In the genomic region with DNA sequence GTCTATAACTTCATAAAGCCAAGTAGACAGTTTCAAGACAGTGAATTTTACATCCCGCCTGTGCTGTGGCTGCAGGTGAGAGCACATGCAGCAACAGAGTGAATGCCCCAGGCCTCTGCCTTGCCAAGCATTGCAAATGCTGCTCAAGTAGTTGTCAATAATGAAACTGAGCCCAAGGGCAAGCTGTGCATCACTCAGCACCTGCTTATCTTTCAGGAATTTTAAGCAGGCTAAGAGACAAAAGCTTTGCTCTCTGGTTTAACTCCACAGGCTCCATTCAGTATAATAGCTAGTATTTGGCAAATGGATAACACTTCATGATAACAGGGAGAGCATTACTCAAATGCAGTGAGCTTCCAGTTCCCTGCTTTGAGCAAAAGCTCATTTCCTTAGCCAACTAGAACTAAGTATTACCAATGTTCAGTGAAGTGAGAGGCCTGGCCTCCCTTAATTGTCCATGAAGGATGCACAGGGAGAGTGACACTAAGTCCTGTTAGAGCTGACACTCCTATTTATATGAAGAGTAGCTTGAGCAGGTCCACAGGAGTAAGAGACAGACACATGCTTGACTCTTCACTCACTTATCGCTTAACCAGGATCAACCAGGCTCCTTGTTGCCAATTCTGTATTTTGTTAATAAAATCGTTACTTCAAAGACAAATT, we compare ENCODE assay signal across 16 mouse cellular contexts.
DNase-seq lines count a peak whose midpoint lies in the region; ATAC-seq and TF ChIP-seq lines count a peak whose summit lies in the region.
"Had no signal": no experiment of that assay in that cellular context is flagged by ENCODE, and none has a peak within 500 bp of the region (broad histone marks: within the 10 kb centered on the region; RNA-seq: fewer than 3 reads in every experiment).

No protein-coding gene starts in this region.

- 0 out of 2 replicates have a peak overlapping the region, but pooled peaks have one; percentile 2 for H3K27ac ChIP-seq in layer of hippocampus, adult 2 months
- H3K27ac ChIP-seq in hindbrain, embryonic 13.5 days, result peak overlapping the region; percentile 19
- no peak overlapping the region for H3K27ac ChIP-seq in neural tube, embryonic 14.5 days (ENCODE audit: low read depth, low read length)
- no peak overlapping the region for H3K27ac ChIP-seq in kidney, embryonic 15.5 days
- H3K27ac ChIP-seq: stomach, postnatal 0 days had no signal

- no peak overlapping the region for H3K4me2 ChIP-seq in hindbrain, embryonic 13.5 days
- H3K4me2 ChIP-seq in neural tube, embryonic 14.5 days (ENCODE audit: low read depth, low read length), result no peak overlapping the region
- H3K4me2 ChIP-seq in kidney, embryonic 15.5 days, result no peak overlapping the region

- no peak for TF ChIP-seq CTCF in layer of hippocampus, adult 2 months (conservative IDR thresholded peaks at IDR 0.05)

- H3K4me3 ChIP-seq in layer of hippocampus, adult 2 months, result no peak overlapping the region
- no peak overlapping the region for H3K4me3 ChIP-seq in hindbrain, embryonic 13.5 days
- no peak overlapping the region for H3K4me3 ChIP-seq in neural tube, embryonic 14.5 days (ENCODE audit: low read depth, low read length)
- no peak overlapping the region for H3K4me3 ChIP-seq in kidney, embryonic 15.5 days (replicated peaks)
- H3K4me3 ChIP-seq: erythroblast, embryonic 14.5 days had no signal

- no peak overlapping the region for H3K9ac ChIP-seq in hindbrain, embryonic 13.5 days
- H3K9ac ChIP-seq in neural tube, embryonic 14.5 days (replicated peaks; ENCODE audit: low read depth, low read length), result no peak overlapping the region
- H3K9ac ChIP-seq in kidney, embryonic 15.5 days, result no peak overlapping the region

- H3K9me3 ChIP-seq in hindbrain, embryonic 13.5 days, result no peaks in the 10 kb centered on the region
- no peaks in the 10 kb centered on the region for H3K9me3 ChIP-seq in neural tube, embryonic 14.5 days (ENCODE audit: control insufficient read depth, low read length)
- no peaks in the 10 kb centered on the region for H3K9me3 ChIP-seq in kidney, embryonic 15.5 days (replicated peaks)

- no peaks in the 10 kb centered on the region for H3K27me3 ChIP-seq in hindbrain, embryonic 13.5 days
- H3K27me3 ChIP-seq in neural tube, embryonic 14.5 days (ENCODE audit: control insufficient read depth, insufficient read depth, low read length), result no peaks in the 10 kb centered on the region
- no peaks in the 10 kb centered on the region for H3K27me3 ChIP-seq in kidney, embryonic 15.5 days
- H3K27me3 ChIP-seq: Patski had no signal

- 77% methylated on average over 3 of the region's 3 CpGs for WGBS in hindbrain, embryonic 13.5 days
- 84% methylated on average over 3 of the region's 3 CpGs for WGBS in neural tube, embryonic 14.5 days
- WGBS in kidney, embryonic 15.5 days, result 89% methylated on average over 3 of the region's 3 CpGs

- ATAC-seq in hindbrain, embryonic 13.5 days (ENCODE audit: low FRiP score), result peak; percentile 49; the same call in 1 of the 2 replicates
- peak; percentile 58 for ATAC-seq in neural tube, embryonic 14.5 days (ENCODE audit: low read depth)
- no peak for ATAC-seq in kidney, embryonic 15.5 days (replicated peaks; ENCODE audit: low FRiP score)
- ATAC-seq: Patski had no signal

- H3K36me3 ChIP-seq in hindbrain, embryonic 13.5 days, result no peaks in the 10 kb centered on the region
- no peaks in the 10 kb centered on the region for H3K36me3 ChIP-seq in neural tube, embryonic 14.5 days (ENCODE audit: control insufficient read depth, insufficient read depth, low read length)
- no peaks in the 10 kb centered on the region for H3K36me3 ChIP-seq in kidney, embryonic 15.5 days

- peaks cover 8% of the 10 kb centered on the region for H3K4me1 ChIP-seq in hindbrain, embryonic 13.5 days (replicated peaks)
- H3K4me1 ChIP-seq in neural tube, embryonic 14.5 days (ENCODE audit: control insufficient read depth, insufficient read depth, low read length), result no peaks in the 10 kb centered on the region
- H3K4me1 ChIP-seq in kidney, embryonic 15.5 days, result no peaks in the 10 kb centered on the region

- DNase-seq in layer of hippocampus, adult 2 months (ENCODE audit: low spot score in 2 of 2), result no peak
- no peak for DNase-seq in layer of hippocampus, adult 9-10 months (ENCODE audit: low spot score)
- peak; percentile 9 for DNase-seq in forelimb bud, embryonic 11.5 days (ENCODE audit: low read depth, low spot score)
- DNase-seq in cerebellum, postnatal 36 days, result no peak
- no peak for DNase-seq in thymus, adult 18-20 months
- DNase-seq: adrenal gland, postnatal 14 days; cerebellum, adult 9-10 months; kidney, postnatal 36 days; lung, adult 18-20 months; right cerebral cortex, adult 18-20 months had no signal

Comparison
In these comparisons a context has a peak if more than half of its experiments do, and no peak if none do; other contexts are left out.
1. H3K27ac ChIP-seq: peak in layer of hippocampus, adult 2 months (single experiment) and hindbrain, embryonic 13.5 days (single experiment); none in neural tube, embryonic 14.5 days (single experiment) and kidney, embryonic 15.5 days (single experiment).